Mouse (Mus musculus): ENCODE data around the gene Gpc6.

GRCm38 (mm10) chr14:116938735-116939134, 13.6 kb downstream of the Gpc6 start:
- TF ChIP-seq POLR2A (IDR thresholded peaks at IDR 0.05; ENCODE audit: low read depth, low read length) (no peak), CTCF (IDR thresholded peaks at IDR 0.05; ENCODE audit: borderline replicate concordance, insufficient read depth, low read length) (no peak)
